Mouse (Mus musculus) liver, postnatal 0 days (tissue): Measurements from ENCODE around the gene Mlf2. TPM values are rescaled to one million over a fixed set of nuclear protein-coding genes. Genes with fewer than 3 reads are reported as not detected.

ENCODE experiments used
- ATAC-seq: fragments of 200-750 bp; cut with Nextera tagmentation; 2 replicates; pipeline ENCODE4 v1.8.0; 2017; ENCODE audit warnings: mild to moderate bottlenecking, moderate library complexity
- DNase-seq: peaks from one replicate; pipeline ENCODE4 v3.0.0-alpha.2; 2016
- H3K27ac ChIP-seq: fragments of 300-500 bp; sonication (generic); 2 replicates; pipeline ENCODE4 v1.5.1; 2014; ENCODE audit warnings: antibody characterized with exemption, moderate library complexity, mild to moderate bottlenecking, low read depth
- H3K27me3 ChIP-seq: fragments of 300-500 bp; sonication (generic); 2 replicates; pipeline ENCODE4 v1.6.1; 2014; ENCODE audit warnings: low read length, control low read depth, mixed read lengths; ENCODE audit not compliant: insufficient read depth
- H3K36me3 ChIP-seq: fragments of 300-500 bp; sonication (generic); replicated peaks from 2 replicates; pipeline ENCODE4 v1.6.1; 2014; ENCODE audit warnings: mild to moderate bottlenecking, control low read depth, low read length, moderate library complexity, mixed read lengths; ENCODE audit not compliant: insufficient read depth
- H3K4me1 ChIP-seq: fragments of 300-500 bp; sonication (generic); 2 replicates; pipeline ENCODE4 v1.6.1; 2014; ENCODE audit warnings: antibody characterized with exemption, mild to moderate bottlenecking, control low read depth; ENCODE audit not compliant: insufficient read depth
- H3K4me2 ChIP-seq: fragments of 300-500 bp; sonication (generic); 2 replicates; pipeline ENCODE4 v1.6.1; 2014; ENCODE audit warnings: low read depth, mild to moderate bottlenecking, low read length, moderate library complexity, mixed read lengths
- H3K4me3 ChIP-seq: fragments of 300-500 bp; sonication (generic); 2 replicates; pipeline ENCODE4 v1.5.1; 2014; ENCODE audit warnings: low read depth, low read length
- H3K9ac ChIP-seq: fragments of 300-500 bp; sonication (generic); replicated peaks from 2 replicates; pipeline ENCODE4 v1.6.1; 2014; ENCODE audit warnings: mild to moderate bottlenecking, moderate library complexity
- H3K9me3 ChIP-seq: fragments of 300-500 bp; sonication (generic); 2 replicates; pipeline ENCODE4 v1.6.1; 2016; ENCODE audit warnings: mild to moderate bottlenecking, control low read depth, low read length, mixed read lengths
- CTCF ChIP-seq: sonication (generic); IDR thresholded peaks from 2 replicates; pipeline ENCODE4 v1.5.1; 2016; ENCODE audit warnings: antibody characterized with exemption, low read depth
- EP300 ChIP-seq: IDR thresholded peaks from 2 replicates; pipeline ENCODE4 v1.6.1; 2016; ENCODE audit warnings: antibody characterized with exemption, low read depth, mild to moderate bottlenecking
- WGBS: fragments of 180-500 bp; shearing (Covaris S2); extraction: QIAGEN DNeasy Blood & Tissue Kit; methylation state at CpG from one replicate; pipeline ENCODE4 v1.1.7; 2014; ENCODE audit not compliant: insufficient replicate concordance; 5-methylcytosine and 5-hydroxymethylcytosine counted together
- polyA plus RNA-seq: library from polyadenylated mRNA; unstranded; fragments of >200 nt; fragmentation: Nextera tagmentation; extraction: Ambion mirVana; gene quantifications from 2 replicates; pipeline ENCODE4 v1.2.1, GENCODE M21; 2015

Mlf2 gene
- polyA plus RNA-seq, 1 experiment from 2014 or later = 119 TPM

DNA sequence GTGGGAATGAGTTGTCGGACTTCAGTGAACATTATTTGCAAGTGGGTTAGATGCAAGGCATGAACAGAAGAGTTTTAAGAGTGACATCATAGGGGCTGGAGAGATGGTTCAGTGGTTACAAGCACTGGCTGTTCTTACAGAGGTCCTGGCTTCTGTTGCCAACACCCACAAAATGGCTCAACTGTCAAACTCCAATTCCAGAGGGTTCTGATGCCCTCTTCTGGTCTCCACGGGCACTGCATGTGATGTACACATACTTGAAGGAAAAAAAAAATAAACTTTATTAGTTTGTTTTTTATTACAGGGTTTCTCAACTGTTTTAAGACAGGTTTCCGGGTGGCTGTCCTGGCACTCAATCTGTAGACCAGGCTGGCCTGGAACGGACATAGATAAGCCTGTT is 36.6 kb downstream of the Mlf2 start:
- no peak for TF ChIP-seq EP300
- TF ChIP-seq CTCF = peak; percentile 62
- ATAC-seq (no peak), DNase-seq (peak; percentile 58)
- Histone ChIP-seq H3K36me3 (no peaks in the 10 kb centered on the region), H3K4me3 (no peak overlapping the region), H3K9me3 (no peaks in the 10 kb centered on the region), H3K9ac (no peak overlapping the region), H3K27me3 (no peaks in the 10 kb centered on the region), H3K4me1 (peaks cover 20% of the 10 kb centered on the region), H3K4me2 (no peak overlapping the region), H3K27ac (no peak overlapping the region)
- WGBS = 69% methylated on average over 4 of the region's 4 CpGs

Other genes starting within 250 kb of the Mlf2 start
- 93.2 and 96.9 TPM in 2 replicates for gene Emg1, start 219.2 kb upstream of the Mlf2 start, polyA plus RNA-seq
- gene Phb2, start 219.1 kb upstream of the Mlf2 start, polyA plus RNA-seq = 308 and 318 TPM in 2 replicates
- 39.2 and 45.1 TPM in 2 replicates for gene Ptpn6, start 192.7 kb upstream of the Mlf2 start, polyA plus RNA-seq
- gene Grcc10, start 190.0 kb upstream of the Mlf2 start, polyA plus RNA-seq = 148 and 157 TPM in 2 replicates
- not detected in 2 replicates for gene Gm45234, start 175.4 kb upstream of the Mlf2 start, polyA plus RNA-seq
- gene Atn1, start 174.9 kb upstream of the Mlf2 start, polyA plus RNA-seq = 1.8 and 1.9 TPM in 2 replicates
- gene Eno2, start 161.7 kb upstream of the Mlf2 start, polyA plus RNA-seq = 0.20 and 0.27 TPM in 2 replicates
- 0.16 TPM in 1 of 2 replicates, not detected in the other for gene Lrrc23, start 151.7 kb upstream of the Mlf2 start, polyA plus RNA-seq
- 11.4 and 14.3 TPM in 2 replicates for gene Spsb2, start 122.7 kb upstream of the Mlf2 start, polyA plus RNA-seq
- 332 and 346 TPM in 2 replicates for gene Tpi1, start 117.1 kb upstream of the Mlf2 start, polyA plus RNA-seq
- gene Usp5, start 101.9 kb upstream of the Mlf2 start, polyA plus RNA-seq = 32.2 and 36.6 TPM in 2 replicates
- 96.4 and 98.3 TPM in 2 replicates for gene Cdca3, start 101.8 kb upstream of the Mlf2 start, polyA plus RNA-seq
- 0.19 TPM in 1 of 2 replicates, not detected in the other for gene Gnb3, start 91.1 kb upstream of the Mlf2 start, polyA plus RNA-seq
- gene P3h3, start 73.6 kb upstream of the Mlf2 start, polyA plus RNA-seq = 0.80 and 0.88 TPM in 2 replicates
- 0.04 and 0.08 TPM in 2 replicates for gene Gpr162, start 67.4 kb upstream of the Mlf2 start, polyA plus RNA-seq
- gene Cd4, start 43.2 kb upstream of the Mlf2 start, polyA plus RNA-seq = 0.14 and 0.24 TPM in 2 replicates
- gene Lag3, start 19.7 kb upstream of the Mlf2 start, polyA plus RNA-seq = 0.33 and 0.40 TPM in 2 replicates
- gene Ptms, start 11.3 kb upstream of the Mlf2 start, polyA plus RNA-seq = 116 and 145 TPM in 2 replicates
- gene Cops7a, start 34.2 kb downstream of the Mlf2 start, polyA plus RNA-seq = 61.0 TPM in 2 replicates
- gene Pianp, start 65.3 kb downstream of the Mlf2 start, polyA plus RNA-seq = 0.07 and 0.15 TPM in 2 replicates
- gene Zfp384, start 77.8 kb downstream of the Mlf2 start, polyA plus RNA-seq = 3.3 and 3.5 TPM in 2 replicates
- 23.8 and 24.3 TPM in 2 replicates for gene Ing4, start 108.4 kb downstream of the Mlf2 start, polyA plus RNA-seq
- gene Acrbp, start 118.3 kb downstream of the Mlf2 start, polyA plus RNA-seq = 1.3 and 2.0 TPM in 2 replicates
- gene Lpar5, start 136.5 kb downstream of the Mlf2 start, polyA plus RNA-seq = 0.57 and 0.85 TPM in 2 replicates
- 20.0 and 24.5 TPM in 2 replicates for gene Chd4, start 164.6 kb downstream of the Mlf2 start, polyA plus RNA-seq
- 23.2 and 24.8 TPM in 2 replicates for gene Nop2, start 200.5 kb downstream of the Mlf2 start, polyA plus RNA-seq
- 4.2 and 4.8 TPM in 2 replicates for gene Iffo1, start 213.9 kb downstream of the Mlf2 start, polyA plus RNA-seq
- gene Gapdh, start 235.1 kb downstream of the Mlf2 start, polyA plus RNA-seq = 1,355 and 1,565 TPM in 2 replicates